Mouse (Mus musculus) spleen, adult 2 months (tissue): ENCODE measurements around the gene 2410004P03Rik. TPM values are rescaled to one million over a fixed set of nuclear protein-coding genes. Genes with fewer than 3 reads are reported as not detected.

ENCODE experiments used
- DNase-seq, 2 experiments: peaks; one replicate each; pipeline versions ENCODE4 v3.0.0 to v3.0.0-alpha.2; 2012 to 2021; ENCODE audit warnings: low spot score in 2 of 2, low read depth in 1 of 2
- H3K27ac ChIP-seq: fragments of 200-500 bp; 2 replicates; pipeline ENCODE4 v1.5.1; 2012; ENCODE audit warnings: low read length, inconsistent platforms; ENCODE audit not compliant: insufficient read depth
- H3K27me3 ChIP-seq: fragments of 200-500 bp; 2 replicates; pipeline ENCODE4 v1.6.1; 2012; ENCODE audit warnings: mild to moderate bottlenecking, moderate library complexity, low read length, inconsistent platforms; ENCODE audit not compliant: control insufficient read depth, insufficient read depth
- H3K36me3 ChIP-seq: fragments of 200-500 bp; 2 replicates; pipeline ENCODE4 v1.6.1; 2012; ENCODE audit warnings: mild to moderate bottlenecking, low read length, inconsistent platforms; ENCODE audit not compliant: control insufficient read depth, insufficient read depth
- H3K4me1 ChIP-seq: fragments of 200-500 bp; 2 replicates; pipeline ENCODE4 v1.6.1; 2011; ENCODE audit warnings: inconsistent platforms; ENCODE audit not compliant: control insufficient read depth, insufficient read depth, insufficient read length
- H3K4me3 ChIP-seq: fragments of 200-500 bp; 2 replicates; pipeline ENCODE4 v1.5.1; 2011; ENCODE audit warnings: mild to moderate bottlenecking, inconsistent platforms; ENCODE audit not compliant: insufficient read depth, insufficient read length; ENCODE audit errors: extremely low read depth
- CTCF ChIP-seq: fragments of 200-500 bp; IDR thresholded peaks from 2 replicates; pipeline ENCODE4 v1.5.1; 2011; ENCODE audit warnings: mild to moderate bottlenecking, inconsistent platforms; ENCODE audit not compliant: insufficient read depth, insufficient read length, insufficient replicate concordance; ENCODE audit errors: extremely low read depth
- POLR2A ChIP-seq: fragments of 200-500 bp; IDR thresholded peaks from 2 replicates; pipeline ENCODE4 v1.6.1; 2011; ENCODE audit warnings: low read depth, low read length, inconsistent platforms
- WGBS: fragments of 180-500 bp; shearing (Covaris S2); methylation state at CpG from one replicate; pipeline ENCODE4 v1.1.7; 2018; 5-methylcytosine and 5-hydroxymethylcytosine counted together
- polyA plus RNA-seq: library from polyadenylated mRNA; depleted of rRNA; stranded (reverse); fragments of >200 nt; gene quantifications from 2 replicates; pipeline ENCODE4 v1.2.3, GENCODE M21; 2012

The 2410004P03Rik gene
- polyA plus RNA-seq, 1 experiment: 0.32 TPM

GRCm38 (mm10) chr12:17051057-17051456 is 39.5 kb upstream of the 2410004P03Rik start:
- Histone ChIP-seq H3K4me3 (no peak overlapping the region), H3K27ac (no peak overlapping the region), H3K4me1 (no peaks in the 10 kb centered on the region), H3K36me3 (no peaks in the 10 kb centered on the region), H3K27me3 (no peaks in the 10 kb centered on the region)
- no peak for TF ChIP-seq POLR2A
- TF ChIP-seq CTCF: no peak
- no peak for DNase-seq
- 35% methylated on average over 4 of the region's 4 CpGs for WGBS

- Histone ChIP-seq H3K4me3 (no peak overlapping the region), H3K27me3 (no peaks in the 10 kb centered on the region), H3K27ac (no peak overlapping the region), H3K4me1 (no peaks in the 10 kb centered on the region), H3K36me3 (no peaks in the 10 kb centered on the region)
- TF ChIP-seq CTCF (no peak), POLR2A (no peak)
- DNase-seq: no peak
- 83% methylated on average over 1 of the region's 1 CpGs for WGBS
These were observed 38.3 kb upstream of the 2410004P03Rik start for GRCm38 (mm10) chr12:17049796-17050195.

- TF ChIP-seq POLR2A: no peak
- no peak for TF ChIP-seq CTCF
- 84% methylated on average over 7 of the region's 7 CpGs for WGBS
- DNase-seq: no peak
- H3K4me1 ChIP-seq: no peaks in the 10 kb centered on the region
- H3K27me3 ChIP-seq: no peaks in the 10 kb centered on the region
- H3K36me3 ChIP-seq: no peaks in the 10 kb centered on the region
- no peak overlapping the region for H3K4me3 ChIP-seq
- H3K27ac ChIP-seq: no peak overlapping the region
These were observed 37.6 kb upstream of the 2410004P03Rik start for GRCm38 (mm10) chr12:17048979-17049612.

- no peaks in the 10 kb centered on the region for H3K36me3 ChIP-seq
- no peak for TF ChIP-seq POLR2A
- no peak for TF ChIP-seq CTCF
- H3K4me3 ChIP-seq: no peak overlapping the region
- no peaks in the 10 kb centered on the region for H3K4me1 ChIP-seq
- H3K27me3 ChIP-seq: no peaks in the 10 kb centered on the region
- no peak for DNase-seq
- WGBS: 58% methylated on average over 5 of the region's 5 CpGs
- no peak overlapping the region for H3K27ac ChIP-seq
These were observed 31.8 kb upstream of the 2410004P03Rik start for GRCm38 (mm10) chr12:17043311-17043710.

- Histone ChIP-seq H3K4me1 (no peaks in the 10 kb centered on the region), H3K36me3 (no peaks in the 10 kb centered on the region), H3K27me3 (no peaks in the 10 kb centered on the region), H3K27ac (no peak overlapping the region), H3K4me3 (no peak overlapping the region)
- no peak for DNase-seq
- no peak for TF ChIP-seq POLR2A
- no peak for TF ChIP-seq CTCF
- WGBS: 29% methylated on average over 1 of the region's 1 CpGs
These were observed 29.0 kb upstream of the 2410004P03Rik start for GRCm38 (mm10) chr12:17040567-17040966.

GRCm38 (mm10) chr12:17039415-17039814 is 27.9 kb upstream of the 2410004P03Rik start:
- TF ChIP-seq CTCF (no peak), POLR2A (no peak)
- Histone ChIP-seq H3K4me1 (no peaks in the 10 kb centered on the region), H3K4me3 (no peak overlapping the region), H3K27ac (no peak overlapping the region), H3K36me3 (no peaks in the 10 kb centered on the region), H3K27me3 (no peaks in the 10 kb centered on the region)
- 45% methylated on average over 2 of the region's 2 CpGs for WGBS
- DNase-seq: no peak

GRCm38 (mm10) chr12:17038246-17038645 is 26.7 kb upstream of the 2410004P03Rik start:
- no peak overlapping the region for H3K4me3 ChIP-seq
- H3K27me3 ChIP-seq: no peaks in the 10 kb centered on the region
- DNase-seq: no peak
- WGBS: 91% methylated on average over 6 of the region's 6 CpGs
- H3K27ac ChIP-seq: no peak overlapping the region
- no peaks in the 10 kb centered on the region for H3K36me3 ChIP-seq
- TF ChIP-seq CTCF (no peak), POLR2A (no peak)
- no peaks in the 10 kb centered on the region for H3K4me1 ChIP-seq
